Comparison of ENCODE assay signal across 8 mouse cellular contexts in the genomic region with DNA sequence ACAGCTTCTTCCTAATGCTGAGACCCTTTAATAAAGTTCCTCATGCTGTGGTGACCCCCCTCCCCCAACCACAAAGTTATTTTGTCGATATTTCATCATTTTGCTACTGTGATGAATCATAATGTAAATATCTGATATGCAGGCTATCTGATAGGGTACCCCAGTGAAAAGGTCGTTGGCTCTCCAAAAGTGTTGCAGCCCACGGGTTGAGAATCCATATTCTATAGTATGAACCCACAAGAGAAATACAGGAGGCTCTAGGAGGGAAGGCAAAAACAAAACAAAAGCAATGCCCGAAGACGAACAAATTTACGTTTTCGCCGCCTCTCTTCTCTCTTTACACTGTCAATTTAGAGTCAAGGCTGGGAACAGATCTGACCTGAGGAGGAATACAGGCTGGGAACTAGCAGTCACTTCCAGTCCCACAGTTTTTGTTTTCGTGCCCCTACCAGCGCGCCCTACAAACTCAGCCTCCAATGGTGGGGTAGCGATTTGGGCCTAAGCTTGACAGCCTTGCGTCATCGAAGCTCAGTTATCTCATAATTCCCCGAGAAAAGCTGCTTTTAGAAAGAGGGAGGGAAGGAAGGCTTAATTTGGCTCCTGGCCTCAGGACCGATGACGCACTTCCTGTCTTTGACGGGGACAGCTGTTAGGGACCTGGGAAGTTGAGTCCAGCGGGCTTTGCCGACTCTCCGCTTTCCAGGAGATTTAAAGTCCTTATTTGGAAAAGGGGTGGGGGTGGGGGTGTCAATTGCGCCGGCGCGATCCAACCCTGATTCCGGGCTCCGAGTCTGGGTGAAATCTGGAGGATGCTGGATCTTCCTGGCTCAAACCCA. TPM values are rescaled to one million over a fixed set of nuclear protein-coding genes. Genes with fewer than 3 reads are reported as not detected.
DNase-seq lines count a peak whose midpoint lies in the region; ATAC-seq and TF ChIP-seq lines count a peak whose summit lies in the region.

No protein-coding gene starts in this region.

- no peaks in the 10 kb centered on the region for H3K36me3 ChIP-seq in embryonic facial prominence, embryonic 15.5 days
- H3K36me3 ChIP-seq in heart, adult 2 months (ENCODE audit: control insufficient read depth, insufficient read depth, low read length), result no peaks in the 10 kb centered on the region
- no peaks in the 10 kb centered on the region for H3K36me3 ChIP-seq in kidney, adult 2 months (ENCODE audit: control insufficient read depth, insufficient read depth, low read length)
- H3K36me3 ChIP-seq in limb, embryonic 11.5 days (ENCODE audit: control insufficient read depth, insufficient read depth, low read length), result no peaks in the 10 kb centered on the region
- H3K36me3 ChIP-seq in midbrain, embryonic 13.5 days, result no peaks in the 10 kb centered on the region
- H3K36me3 ChIP-seq in small intestine, adult 2 months (ENCODE audit: control insufficient read depth, insufficient read depth, low read length), result no peaks in the 10 kb centered on the region

- H3K4me2 ChIP-seq in embryonic facial prominence, embryonic 15.5 days (replicated peaks), result peak overlapping the region; percentile 75
- H3K4me2 ChIP-seq in limb, embryonic 11.5 days (ENCODE audit: low read depth, severe bottlenecking), result peak overlapping the region; percentile 74
- H3K4me2 ChIP-seq in midbrain, embryonic 13.5 days (replicated peaks), result peak overlapping the region; percentile 69

- 0 out of 2 replicates have a peak, but pooled peaks have one; percentile 35 for TF ChIP-seq EP300 in heart, adult 2 months (IDR thresholded peaks at IDR 0.05; ENCODE audit: insufficient read depth, low read depth, low read length)

- peak; percentile 68 for DNase-seq in 3134 (ENCODE audit: extremely low read depth, insufficient read length, low spot score)
- peak; percentile 86 to 90 for DNase-seq in heart, adult 2 months
- peak; percentile 93 for DNase-seq in kidney, adult 2 months
- peak; percentile 83 for DNase-seq in limb, embryonic 11.5 days (ENCODE audit: low spot score)

- peaks cover 10% of the 10 kb centered on the region for H3K4me1 ChIP-seq in bone marrow macrophage, adult 2 months (ENCODE audit: control insufficient read depth, insufficient read depth, low read length)
- peaks cover 8% of the 10 kb centered on the region; the same call in 1 of the 2 replicates for H3K4me1 ChIP-seq in embryonic facial prominence, embryonic 15.5 days
- H3K4me1 ChIP-seq in heart, adult 2 months (ENCODE audit: control insufficient read depth, insufficient read depth, low read length), result no peaks in the 10 kb centered on the region; the same call in 1 of the 2 replicates
- no peaks in the 10 kb centered on the region; the same call in 1 of the 2 replicates for H3K4me1 ChIP-seq in kidney, adult 2 months (ENCODE audit: control insufficient read depth, insufficient read depth, low read length)
- H3K4me1 ChIP-seq in limb, embryonic 11.5 days (ENCODE audit: control insufficient read depth, insufficient read depth, low read length), result no peaks in the 10 kb centered on the region
- H3K4me1 ChIP-seq in midbrain, embryonic 13.5 days (replicated peaks), result peaks cover 13% of the 10 kb centered on the region
- H3K4me1 ChIP-seq in small intestine, adult 2 months (ENCODE audit: control insufficient read depth, insufficient read depth, insufficient read length, low read length), result no peaks in the 10 kb centered on the region; the same call in 1 of the 2 replicates

- H3K4me3 ChIP-seq in bone marrow macrophage, adult 2 months (ENCODE audit: insufficient read depth, low read length), result peak overlapping the region; percentile 40
- H3K4me3 ChIP-seq in embryonic facial prominence, embryonic 15.5 days (replicated peaks), result peak overlapping the region; percentile 57
- peak overlapping the region; percentile 77 for H3K4me3 ChIP-seq in heart, adult 2 months
- peak overlapping the region; percentile 91 for H3K4me3 ChIP-seq in kidney, adult 2 months (ENCODE audit: insufficient read depth, low read depth, low read length)
- H3K4me3 ChIP-seq in limb, embryonic 11.5 days (ENCODE audit: low read depth, low read length), result peak overlapping the region; percentile 31
- peak overlapping the region; percentile 55 for H3K4me3 ChIP-seq in midbrain, embryonic 13.5 days (replicated peaks)
- peak overlapping the region; percentile 67 for H3K4me3 ChIP-seq in small intestine, adult 2 months (ENCODE audit: low read depth, low read length)

- peak overlapping the region; percentile 58 for H3K9ac ChIP-seq in embryonic facial prominence, embryonic 15.5 days
- H3K9ac ChIP-seq in heart, adult 2 months (ENCODE audit: low read depth, low read length), result peak overlapping the region; percentile 90
- peak overlapping the region; percentile 41 for H3K9ac ChIP-seq in limb, embryonic 11.5 days (ENCODE audit: low read length)
- peak overlapping the region; percentile 71 for H3K9ac ChIP-seq in midbrain, embryonic 13.5 days (replicated peaks)

- no peak for TF ChIP-seq CTCF in bone marrow macrophage, adult 2 months (IDR thresholded peaks at IDR 0.05; ENCODE audit: low read depth, low read length)
- no peak for TF ChIP-seq CTCF in heart, adult 2 months (IDR thresholded peaks at IDR 0.05)
- TF ChIP-seq CTCF in kidney, adult 2 months (conservative IDR thresholded peaks at IDR 0.05; ENCODE audit: insufficient read depth, insufficient read length, low read depth, low read length), result no peak
- no peak for TF ChIP-seq CTCF in small intestine, adult 2 months (IDR thresholded peaks at IDR 0.05; ENCODE audit: extremely low read depth, insufficient read length, insufficient replicate concordance, low read depth, low read length)

- no peaks in the 10 kb centered on the region for H3K27me3 ChIP-seq in embryonic facial prominence, embryonic 15.5 days
- no peaks in the 10 kb centered on the region for H3K27me3 ChIP-seq in heart, adult 2 months (ENCODE audit: control insufficient read depth, insufficient read depth, low read length)
- H3K27me3 ChIP-seq in kidney, adult 2 months (replicated peaks; ENCODE audit: control insufficient read depth, insufficient read depth, low read length), result no peaks in the 10 kb centered on the region
- no peaks in the 10 kb centered on the region for H3K27me3 ChIP-seq in limb, embryonic 11.5 days (ENCODE audit: control insufficient read depth, insufficient read depth, low read length)
- no peaks in the 10 kb centered on the region; the same call in 1 of the 2 replicates for H3K27me3 ChIP-seq in midbrain, embryonic 13.5 days
- H3K27me3 ChIP-seq in small intestine, adult 2 months (ENCODE audit: control insufficient read depth, insufficient read depth, low read length), result no peaks in the 10 kb centered on the region

- no peaks in the 10 kb centered on the region for H3K9me3 ChIP-seq in embryonic facial prominence, embryonic 15.5 days (replicated peaks)
- no peaks in the 10 kb centered on the region for H3K9me3 ChIP-seq in limb, embryonic 11.5 days (ENCODE audit: control insufficient read depth, low read length)
- no peaks in the 10 kb centered on the region for H3K9me3 ChIP-seq in midbrain, embryonic 13.5 days

- ATAC-seq in embryonic facial prominence, embryonic 15.5 days (ENCODE audit: insufficient number of reproducible peaks, low FRiP score, low TSS enrichment, low read depth), result peak; percentile 92
- peak; percentile 91 for ATAC-seq in limb, embryonic 11.5 days (ENCODE audit: insufficient number of reproducible peaks, low FRiP score, low TSS enrichment, low read depth)
- ATAC-seq in midbrain, embryonic 13.5 days, result peak; percentile 96

- no peak overlapping the region for H3K27ac ChIP-seq in bone marrow macrophage, adult 2 months (ENCODE audit: insufficient read depth, low read depth, low read length)
- H3K27ac ChIP-seq in embryonic facial prominence, embryonic 15.5 days (replicated peaks), result peak overlapping the region; percentile 88
- peak overlapping the region; percentile 96 for H3K27ac ChIP-seq in heart, adult 2 months
- peak overlapping the region; percentile 91 for H3K27ac ChIP-seq in kidney, adult 2 months (ENCODE audit: insufficient read depth, low read depth, low read length)
- peak overlapping the region; percentile 12; the same call in 1 of the 2 replicates for H3K27ac ChIP-seq in limb, embryonic 11.5 days (replicated peaks; ENCODE audit: low read depth, low read length)
- H3K27ac ChIP-seq in midbrain, embryonic 13.5 days, result peak overlapping the region; percentile 82
- H3K27ac ChIP-seq in small intestine, adult 2 months (ENCODE audit: insufficient read depth, low read depth, low read length), result peak overlapping the region; percentile 47

- 2% methylated on average over 27 of the region's 27 CpGs for WGBS in embryonic facial prominence, embryonic 15.5 days
- 2% methylated on average over 27 of the region's 27 CpGs for WGBS in heart, adult 2 months
- 3% methylated on average over 27 of the region's 27 CpGs for WGBS in kidney, adult 2 months
- 2% methylated on average over 27 of the region's 27 CpGs for WGBS in limb, embryonic 11.5 days
- 4% methylated on average over 27 of the region's 27 CpGs for WGBS in midbrain, embryonic 13.5 days
- WGBS in small intestine, adult 2 months, result 2% methylated on average over 27 of the region's 27 CpGs

- no peaks in the 10 kb centered on the region for H3K79me2 ChIP-seq in heart, adult 2 months (replicated peaks; ENCODE audit: control insufficient read depth, insufficient read depth, low read length)

- intact Hi-C loops in heart, adult 2 months (cut with DNase I), result loop anchor here (5.0 kb wide), 1 partner anchor 236 kb away; no protein-coding TSS in a partner anchor

- TF ChIP-seq POLR2A in bone marrow macrophage, adult 2 months (IDR thresholded peaks at IDR 0.05; ENCODE audit: borderline replicate concordance, low read depth, low read length), result no peak
- peak; percentile 74 for TF ChIP-seq POLR2A in heart, adult 2 months (IDR thresholded peaks at IDR 0.05; ENCODE audit: insufficient read depth, low read depth, low read length)
- TF ChIP-seq POLR2A in kidney, adult 2 months (IDR thresholded peaks at IDR 0.05; ENCODE audit: low read depth, low read length), result no peak
- TF ChIP-seq POLR2A in small intestine, adult 2 months (IDR thresholded peaks at IDR 0.05; ENCODE audit: low read depth, low read length), result no peak

RNA-seq across cellular contexts. Expression of gene Zkscan3, which starts 5.6 kb away (rescaled TPM):
- 54.9 and 59.3 TPM in 2 replicates for polyA plus RNA-seq in bone marrow macrophage, adult 2 months (2012; ENCODE audit: insufficient read depth, insufficient read length, missing spikeins)
- polyA plus RNA-seq in embryonic facial prominence, embryonic 15.5 days (2015; fragmentation: Nextera tagmentation; extraction: Ambion mirVana), result 83.5 and 86.6 TPM in 2 replicates
- 10 to 100 TPM; 23.2 to 27.7 TPM for total RNA-seq in heart, adult 2 months (2021)
- 18.7 and 35.6 TPM in 2 replicates for polyA plus RNA-seq in heart, adult 2 months (2012; rRNA removed)
- 18.4 and 20.6 TPM in 2 replicates for polyA plus RNA-seq in kidney, adult 2 months (2012; rRNA removed)
- polyA plus RNA-seq in limb, embryonic 11.5 days (2014; fragmentation: Nextera tagmentation; extraction: Ambion mirVana), result 94.2 and 97.2 TPM in 2 replicates
- 94.9 and 95.7 TPM in 2 replicates for polyA plus RNA-seq in midbrain, embryonic 13.5 days (2015; fragmentation: Nextera tagmentation; extraction: Ambion mirVana)
- 7.6 and 11.7 TPM in 2 replicates for polyA plus RNA-seq in small intestine, adult 2 months (2012; rRNA removed)

RNA-seq across cellular contexts. Expression of gene Pgbd1, which starts 32.7 kb away (rescaled TPM):
- 0.17 and 0.65 TPM in 2 replicates for polyA plus RNA-seq in bone marrow macrophage, adult 2 months (2012; ENCODE audit: insufficient read depth, insufficient read length, missing spikeins)
- 3.0 and 3.4 TPM in 2 replicates for polyA plus RNA-seq in embryonic facial prominence, embryonic 15.5 days (2015; fragmentation: Nextera tagmentation; extraction: Ambion mirVana)
- under 1 TPM; 0.41 to 0.50 TPM for total RNA-seq in heart, adult 2 months (2021)
- 0.43 and 0.59 TPM in 2 replicates for polyA plus RNA-seq in heart, adult 2 months (2012; rRNA removed)
- polyA plus RNA-seq in kidney, adult 2 months (2012; rRNA removed), result 1.1 and 1.2 TPM in 2 replicates
- polyA plus RNA-seq in limb, embryonic 11.5 days (2014; fragmentation: Nextera tagmentation; extraction: Ambion mirVana), result 5.4 and 5.7 TPM in 2 replicates
- polyA plus RNA-seq in midbrain, embryonic 13.5 days (2015; fragmentation: Nextera tagmentation; extraction: Ambion mirVana), result 4.5 and 5.8 TPM in 2 replicates
- 0.30 TPM in 1 of 2 replicates, not detected in the other for polyA plus RNA-seq in small intestine, adult 2 months (2012; rRNA removed)

RNA-seq across cellular contexts. Expression of gene Zscan26, which starts 45.3 kb away (rescaled TPM):
- 44.4 and 50.9 TPM in 2 replicates for polyA plus RNA-seq in bone marrow macrophage, adult 2 months (2012; ENCODE audit: insufficient read depth, insufficient read length, missing spikeins)
- 27.5 and 33.6 TPM in 2 replicates for polyA plus RNA-seq in embryonic facial prominence, embryonic 15.5 days (2015; fragmentation: Nextera tagmentation; extraction: Ambion mirVana)
- total RNA-seq in heart, adult 2 months (2021), result 10 to 100 TPM; 21.8 TPM
- polyA plus RNA-seq in heart, adult 2 months (2012; rRNA removed), result 14.8 and 25.6 TPM in 2 replicates
- 13.7 and 14.7 TPM in 2 replicates for polyA plus RNA-seq in kidney, adult 2 months (2012; rRNA removed)
- polyA plus RNA-seq in limb, embryonic 11.5 days (2014; fragmentation: Nextera tagmentation; extraction: Ambion mirVana), result 22.0 and 25.6 TPM in 2 replicates
- polyA plus RNA-seq in midbrain, embryonic 13.5 days (2015; fragmentation: Nextera tagmentation; extraction: Ambion mirVana), result 25.8 and 25.9 TPM in 2 replicates
- polyA plus RNA-seq in small intestine, adult 2 months (2012; rRNA removed), result 1.9 and 3.1 TPM in 2 replicates

RNA-seq across cellular contexts. Expression of gene Zscan12, which starts 45.6 kb away (rescaled TPM):
- polyA plus RNA-seq in bone marrow macrophage, adult 2 months (2012; ENCODE audit: insufficient read depth, insufficient read length, missing spikeins), result 5.7 and 7.1 TPM in 2 replicates
- 10.9 and 11.3 TPM in 2 replicates for polyA plus RNA-seq in embryonic facial prominence, embryonic 15.5 days (2015; fragmentation: Nextera tagmentation; extraction: Ambion mirVana)
- total RNA-seq in heart, adult 2 months (2021), result 1 to 10 TPM; 4.8 to 5.1 TPM
- polyA plus RNA-seq in heart, adult 2 months (2012; rRNA removed), result 1.3 and 2.5 TPM in 2 replicates
- 1.6 TPM in 2 replicates for polyA plus RNA-seq in kidney, adult 2 months (2012; rRNA removed)
- polyA plus RNA-seq in limb, embryonic 11.5 days (2014; fragmentation: Nextera tagmentation; extraction: Ambion mirVana), result 20.2 and 20.3 TPM in 2 replicates
- 15.5 and 16.8 TPM in 2 replicates for polyA plus RNA-seq in midbrain, embryonic 13.5 days (2015; fragmentation: Nextera tagmentation; extraction: Ambion mirVana)
- polyA plus RNA-seq in small intestine, adult 2 months (2012; rRNA removed), result 0.13 and 0.38 TPM in 2 replicates

Comparison
In these comparisons a context has a peak if more than half of its experiments do, and no peak if none do; other contexts are left out.
1. H3K4me3 ChIP-seq: peak in every context shown above with its lines; median percentile 91 in kidney, adult 2 months; 77 in heart, adult 2 months; 67 in small intestine, adult 2 months; 57 in embryonic facial prominence, embryonic 15.5 days; 55 in midbrain, embryonic 13.5 days; 40 in bone marrow macrophage, adult 2 months; 31 in limb, embryonic 11.5 days.